Mouse (Mus musculus): ENCODE results near the gene 4930579F01Rik. TPM values are rescaled to one million over a fixed set of nuclear protein-coding genes. Genes with fewer than 3 reads are reported as not detected.

The 4930579F01Rik gene
- polyA plus RNA-seq, 1 experiment, result not detected

- no peaks in the 10 kb centered on the region for H3K27me3 ChIP-seq (ENCODE audit: control insufficient read depth, insufficient read depth, low read length)
- DNase-seq, result no peak
- no peak overlapping the region for H3K4me3 ChIP-seq (ENCODE audit: control insufficient read depth, insufficient read depth, low read length)
- H3K36me3 ChIP-seq (ENCODE audit: control insufficient read depth, insufficient read depth, low read length), result no peaks in the 10 kb centered on the region
- H3K4me1 ChIP-seq (replicated peaks; ENCODE audit: control insufficient read depth, insufficient read depth, low read length), result no peaks in the 10 kb centered on the region
- TF ChIP-seq CTCF (IDR thresholded peaks at IDR 0.05; ENCODE audit: borderline replicate concordance, control insufficient read depth, extremely low read depth, insufficient read depth, low read length, poor library complexity), result no peak
- no peak for TF ChIP-seq POLR2A (IDR thresholded peaks at IDR 0.05; ENCODE audit: control insufficient read depth, extremely low read depth, insufficient read depth, low read length, poor library complexity)
- H3K27ac ChIP-seq (ENCODE audit: control insufficient read depth, insufficient read depth, low read length), result no peak overlapping the region
- 86% methylated on average over 6 of the region's 6 CpGs for WGBS
These were observed 45.8 kb upstream of the 4930579F01Rik start for GRCm38 (mm10) chr3:138239461-138239860.

- no peaks in the 10 kb centered on the region for H3K36me3 ChIP-seq (ENCODE audit: control insufficient read depth, insufficient read depth, low read length)
- no peak for TF ChIP-seq CTCF (IDR thresholded peaks at IDR 0.05; ENCODE audit: borderline replicate concordance, control insufficient read depth, extremely low read depth, insufficient read depth, low read length, poor library complexity)
- no peak for TF ChIP-seq POLR2A (IDR thresholded peaks at IDR 0.05; ENCODE audit: control insufficient read depth, extremely low read depth, insufficient read depth, low read length, poor library complexity)
- WGBS, result 83% methylated on average over 10 of the region's 10 CpGs
- H3K4me3 ChIP-seq (ENCODE audit: control insufficient read depth, insufficient read depth, low read length), result no peak overlapping the region
- no peak overlapping the region for H3K27ac ChIP-seq (ENCODE audit: control insufficient read depth, insufficient read depth, low read length)
- DNase-seq, result no peak
- no peaks in the 10 kb centered on the region for H3K27me3 ChIP-seq (ENCODE audit: control insufficient read depth, insufficient read depth, low read length)
- H3K4me1 ChIP-seq (replicated peaks; ENCODE audit: control insufficient read depth, insufficient read depth, low read length), result no peaks in the 10 kb centered on the region
These were observed 44.4 kb upstream of the 4930579F01Rik start for GRCm38 (mm10) chr3:138238046-138238445.

- WGBS, result 71% methylated on average over 11 of the region's 11 CpGs
These were observed 43.0 kb upstream of the 4930579F01Rik start for GRCm38 (mm10) chr3:138236546-138237163.

GRCm38 (mm10) chr3:138231531-138231930 is 37.9 kb upstream of the 4930579F01Rik start:
- TF ChIP-seq POLR2A (IDR thresholded peaks at IDR 0.05; ENCODE audit: control insufficient read depth, extremely low read depth, insufficient read depth, low read length, poor library complexity) (no peak), CTCF (IDR thresholded peaks at IDR 0.05; ENCODE audit: borderline replicate concordance, control insufficient read depth, extremely low read depth, insufficient read depth, low read length, poor library complexity) (no peak)
- no peaks in the 10 kb centered on the region for H3K4me1 ChIP-seq (replicated peaks; ENCODE audit: control insufficient read depth, insufficient read depth, low read length)
- H3K4me3 ChIP-seq (ENCODE audit: control insufficient read depth, insufficient read depth, low read length), result no peak overlapping the region
- H3K36me3 ChIP-seq (ENCODE audit: control insufficient read depth, insufficient read depth, low read length), result no peaks in the 10 kb centered on the region
- no peaks in the 10 kb centered on the region for H3K27me3 ChIP-seq (ENCODE audit: control insufficient read depth, insufficient read depth, low read length)
- no peak for DNase-seq
- 92% methylated on average over 2 of the region's 2 CpGs for WGBS
- H3K27ac ChIP-seq (ENCODE audit: control insufficient read depth, insufficient read depth, low read length), result no peak overlapping the region

More at GRCm38 (mm10) chr3:138236546-138237163, 43.0 kb upstream of the 4930579F01Rik start:
- no peak overlapping the region for H3K4me3 ChIP-seq (ENCODE audit: control insufficient read depth, insufficient read depth, low read length)
- no peak overlapping the region for H3K27ac ChIP-seq (ENCODE audit: control insufficient read depth, insufficient read depth, low read length)
- TF ChIP-seq CTCF (IDR thresholded peaks at IDR 0.05; ENCODE audit: borderline replicate concordance, control insufficient read depth, extremely low read depth, insufficient read depth, low read length, poor library complexity) (no peak), POLR2A (IDR thresholded peaks at IDR 0.05; ENCODE audit: control insufficient read depth, extremely low read depth, insufficient read depth, low read length, poor library complexity) (no peak)
- no peaks in the 10 kb centered on the region for H3K4me1 ChIP-seq (replicated peaks; ENCODE audit: control insufficient read depth, insufficient read depth, low read length)
- H3K27me3 ChIP-seq (ENCODE audit: control insufficient read depth, insufficient read depth, low read length), result no peaks in the 10 kb centered on the region
- DNase-seq, result no peak
- no peaks in the 10 kb centered on the region for H3K36me3 ChIP-seq (ENCODE audit: control insufficient read depth, insufficient read depth, low read length)

- no peak overlapping the region for H3K4me3 ChIP-seq (ENCODE audit: control insufficient read depth, insufficient read depth, low read length)
- DNase-seq, result no peak
- no peak overlapping the region for H3K27ac ChIP-seq (ENCODE audit: control insufficient read depth, insufficient read depth, low read length)
- H3K27me3 ChIP-seq (ENCODE audit: control insufficient read depth, insufficient read depth, low read length), result no peaks in the 10 kb centered on the region
- TF ChIP-seq POLR2A (IDR thresholded peaks at IDR 0.05; ENCODE audit: control insufficient read depth, extremely low read depth, insufficient read depth, low read length, poor library complexity) (no peak), CTCF (IDR thresholded peaks at IDR 0.05; ENCODE audit: borderline replicate concordance, control insufficient read depth, extremely low read depth, insufficient read depth, low read length, poor library complexity) (no peak)
- 96% methylated on average over 3 of the region's 3 CpGs for WGBS
- H3K36me3 ChIP-seq (ENCODE audit: control insufficient read depth, insufficient read depth, low read length), result no peaks in the 10 kb centered on the region
- no peaks in the 10 kb centered on the region for H3K4me1 ChIP-seq (replicated peaks; ENCODE audit: control insufficient read depth, insufficient read depth, low read length)
These were observed 36.6 kb upstream of the 4930579F01Rik start for GRCm38 (mm10) chr3:138230266-138230665.

GRCm38 (mm10) chr3:138229448-138229847 is 35.8 kb upstream of the 4930579F01Rik start:
- Histone ChIP-seq H3K36me3 (ENCODE audit: control insufficient read depth, insufficient read depth, low read length) (no peaks in the 10 kb centered on the region), H3K4me3 (ENCODE audit: control insufficient read depth, insufficient read depth, low read length) (no peak overlapping the region), H3K27me3 (ENCODE audit: control insufficient read depth, insufficient read depth, low read length) (no peaks in the 10 kb centered on the region), H3K4me1 (replicated peaks; ENCODE audit: control insufficient read depth, insufficient read depth, low read length) (no peaks in the 10 kb centered on the region), H3K27ac (ENCODE audit: control insufficient read depth, insufficient read depth, low read length) (no peak overlapping the region)
- DNase-seq, result no peak
- TF ChIP-seq POLR2A (IDR thresholded peaks at IDR 0.05; ENCODE audit: control insufficient read depth, extremely low read depth, insufficient read depth, low read length, poor library complexity) (no peak), CTCF (IDR thresholded peaks at IDR 0.05; ENCODE audit: borderline replicate concordance, control insufficient read depth, extremely low read depth, insufficient read depth, low read length, poor library complexity) (no peak)
- WGBS, result 97% methylated on average over 1 of the region's 1 CpGs

- H3K36me3 ChIP-seq (ENCODE audit: control insufficient read depth, insufficient read depth, low read length), result no peaks in the 10 kb centered on the region
- no peak for TF ChIP-seq POLR2A (IDR thresholded peaks at IDR 0.05; ENCODE audit: control insufficient read depth, extremely low read depth, insufficient read depth, low read length, poor library complexity)
- no peak for TF ChIP-seq CTCF (IDR thresholded peaks at IDR 0.05; ENCODE audit: borderline replicate concordance, control insufficient read depth, extremely low read depth, insufficient read depth, low read length, poor library complexity)
- 93% methylated on average over 8 of the region's 8 CpGs for WGBS
- DNase-seq, result no peak
- H3K27ac ChIP-seq (ENCODE audit: control insufficient read depth, insufficient read depth, low read length), result no peak overlapping the region
- no peak overlapping the region for H3K4me3 ChIP-seq (ENCODE audit: control insufficient read depth, insufficient read depth, low read length)
- H3K27me3 ChIP-seq (ENCODE audit: control insufficient read depth, insufficient read depth, low read length), result no peaks in the 10 kb centered on the region
- H3K4me1 ChIP-seq (replicated peaks; ENCODE audit: control insufficient read depth, insufficient read depth, low read length), result no peaks in the 10 kb centered on the region
These were observed 34.2 kb upstream of the 4930579F01Rik start for GRCm38 (mm10) chr3:138227782-138228181.

Data from thymus, adult 2 months (tissue).